Mouse (Mus musculus) liver, embryonic 13.5 days (tissue): ENCODE measurements around the gene Tfap4. TPM values are rescaled to one million over a fixed set of nuclear protein-coding genes. Genes with fewer than 3 reads are reported as not detected.
"Not testable (repeated sequence)": the region's sequence is repeated elsewhere in the genome, so short reads cannot be mapped to it uniquely, and the experiment has no call there.

Experiments
- ATAC-seq: fragments of 200-750 bp; cut with Nextera tagmentation; 2 replicates; pipeline ENCODE4 v1.8.0; 2017; ENCODE audit warnings: low read depth, mild to moderate bottlenecking, moderate number of reproducible peaks, moderate library complexity
- DNase-seq: peaks from one replicate; pipeline ENCODE4 v3.0.0; 2022
- H3K27ac ChIP-seq: fragments of 300-500 bp; sonication (generic); 2 replicates; pipeline ENCODE4 v1.5.1; 2015; ENCODE audit warnings: moderate library complexity, mild to moderate bottlenecking, inconsistent platforms
- H3K27me3 ChIP-seq: fragments of 300-500 bp; sonication (generic); 2 replicates; pipeline ENCODE4 v1.6.1; 2015; ENCODE audit warnings: mild to moderate bottlenecking, inconsistent platforms
- H3K36me3 ChIP-seq: fragments of 300-500 bp; sonication (generic); 2 replicates; pipeline ENCODE4 v1.6.1; 2015; ENCODE audit warnings: mild to moderate bottlenecking, inconsistent platforms
- H3K4me1 ChIP-seq: fragments of 300-500 bp; sonication (generic); replicated peaks from 2 replicates; pipeline ENCODE4 v1.6.1; 2015; ENCODE audit warnings: inconsistent platforms
- H3K4me2 ChIP-seq: fragments of 300-500 bp; sonication (generic); 2 replicates; pipeline ENCODE4 v1.6.1; 2015; ENCODE audit warnings: inconsistent platforms, mild to moderate bottlenecking, moderate library complexity
- H3K4me3 ChIP-seq: fragments of 300-500 bp; sonication (generic); replicated peaks from 2 replicates; pipeline ENCODE4 v1.5.1; 2015; ENCODE audit warnings: mild to moderate bottlenecking, inconsistent platforms
- H3K9ac ChIP-seq: fragments of 300-500 bp; sonication (generic); 2 replicates; pipeline ENCODE4 v1.6.1; 2015; ENCODE audit warnings: mild to moderate bottlenecking, inconsistent platforms
- H3K9me3 ChIP-seq: fragments of 300-500 bp; sonication (generic); replicated peaks from 2 replicates; pipeline ENCODE4 v1.6.1; 2016; ENCODE audit warnings: inconsistent platforms
- WGBS: fragments of 180-500 bp; shearing (Covaris S2); methylation state at CpG from one replicate; pipeline ENCODE4 v1.1.7; 2015; ENCODE audit not compliant: insufficient replicate concordance; 5-methylcytosine and 5-hydroxymethylcytosine counted together
- polyA plus RNA-seq: library from polyadenylated mRNA; unstranded; fragments of >200 nt; fragmentation: Nextera tagmentation; extraction: Ambion mirVana; gene quantifications from 2 replicates; pipeline ENCODE4 v1.2.1, GENCODE M21; 2015

Gene Tfap4
- polyA plus RNA-seq, 1 experiment from 2014 or later = 8.4 TPM

- no peak overlapping the region for H3K27ac ChIP-seq
- DNase-seq = no peak
- ATAC-seq = no peak
- H3K4me1 ChIP-seq = peaks cover 23% of the 10 kb centered on the region
- H3K27me3 ChIP-seq = no peaks in the 10 kb centered on the region
- WGBS = 38% methylated on average over 3 of the region's 3 CpGs
- H3K9me3 ChIP-seq = no peaks in the 10 kb centered on the region
- H3K4me3 ChIP-seq = no peak overlapping the region
- no peaks in the 10 kb centered on the region for H3K36me3 ChIP-seq
- no peak overlapping the region for H3K9ac ChIP-seq
- H3K4me2 ChIP-seq = no peak overlapping the region
Observed at GRCm38 (mm10) chr16:4537616-4538358, 21.9 kb downstream of the Tfap4 start.

DNA sequence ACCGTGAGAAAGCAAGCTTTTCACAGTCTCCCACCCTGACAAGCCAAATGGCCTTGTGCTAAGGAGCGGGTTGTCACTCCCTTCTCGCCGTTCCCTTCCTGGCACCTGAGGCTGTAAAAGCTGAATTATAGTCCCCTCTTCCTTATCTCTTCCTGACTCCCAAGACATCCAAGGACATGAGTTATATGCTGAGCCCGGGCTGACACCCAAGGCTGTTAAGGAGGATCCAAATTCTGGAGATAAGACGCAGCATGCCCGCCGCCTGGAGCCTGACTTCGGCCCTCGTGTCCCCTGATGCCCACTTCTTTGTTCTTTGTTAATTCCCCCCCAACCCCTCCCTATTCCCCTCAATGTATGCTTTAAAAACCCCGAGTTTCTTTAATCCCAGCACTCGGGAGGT lies 32.3 kb downstream of the Tfap4 start:
- not testable (repeated sequence) for H3K36me3 ChIP-seq, H3K27me3 ChIP-seq, H3K9ac ChIP-seq, H3K9me3 ChIP-seq, H3K4me2 ChIP-seq, DNase-seq, H3K4me1 ChIP-seq, ATAC-seq, H3K27ac ChIP-seq, H3K4me3 ChIP-seq
- WGBS = 75% methylated on average over 12 of the region's 12 CpGs

DNA sequence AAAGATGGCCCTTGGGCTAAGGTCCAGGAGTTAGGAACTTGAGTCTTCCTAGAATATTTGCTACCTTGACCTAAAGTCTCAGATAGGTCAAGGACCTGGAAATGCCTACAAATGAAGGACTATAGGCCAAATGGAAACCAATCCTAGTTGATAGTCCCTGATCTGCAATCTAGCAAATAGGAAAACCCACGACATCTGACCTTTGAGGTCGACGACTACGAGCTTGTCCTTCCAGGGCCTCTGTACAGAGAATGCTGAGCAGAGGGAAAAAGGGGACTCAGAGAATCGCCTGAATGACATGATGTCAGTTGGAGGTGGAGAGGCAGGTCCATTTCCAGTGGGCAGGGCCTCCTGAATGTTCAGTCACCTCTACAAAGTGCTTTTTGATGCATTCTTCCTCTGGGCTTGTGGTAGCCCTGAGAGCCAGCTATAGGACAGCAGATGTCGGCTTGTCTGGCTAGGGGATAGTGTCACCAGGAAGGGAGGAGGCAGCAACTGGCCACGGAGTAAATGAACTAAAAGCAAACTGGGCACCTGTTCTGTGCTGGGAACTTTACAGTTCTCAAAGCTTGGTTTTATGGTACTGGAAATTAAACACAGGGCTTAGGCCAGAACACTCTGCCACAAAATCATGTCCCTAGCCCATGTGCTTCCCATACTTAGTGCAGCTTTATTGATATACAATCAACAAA lies 36.2 kb downstream of the Tfap4 start:
- H3K9me3 ChIP-seq = no peaks in the 10 kb centered on the region
- no peaks in the 10 kb centered on the region for H3K27me3 ChIP-seq
- DNase-seq (no peak), ATAC-seq (no peak)
- H3K9ac ChIP-seq = no peak overlapping the region
- no peak overlapping the region for H3K4me3 ChIP-seq
- H3K4me2 ChIP-seq = no peak overlapping the region
- H3K36me3 ChIP-seq = no peaks in the 10 kb centered on the region
- 0 out of 2 replicates have a peak, but pooled peaks cover 5% of the 10 kb centered on the region for H3K4me1 ChIP-seq
- 50% methylated on average over 7 of the region's 7 CpGs for WGBS
- H3K27ac ChIP-seq = no peak overlapping the region

DNA sequence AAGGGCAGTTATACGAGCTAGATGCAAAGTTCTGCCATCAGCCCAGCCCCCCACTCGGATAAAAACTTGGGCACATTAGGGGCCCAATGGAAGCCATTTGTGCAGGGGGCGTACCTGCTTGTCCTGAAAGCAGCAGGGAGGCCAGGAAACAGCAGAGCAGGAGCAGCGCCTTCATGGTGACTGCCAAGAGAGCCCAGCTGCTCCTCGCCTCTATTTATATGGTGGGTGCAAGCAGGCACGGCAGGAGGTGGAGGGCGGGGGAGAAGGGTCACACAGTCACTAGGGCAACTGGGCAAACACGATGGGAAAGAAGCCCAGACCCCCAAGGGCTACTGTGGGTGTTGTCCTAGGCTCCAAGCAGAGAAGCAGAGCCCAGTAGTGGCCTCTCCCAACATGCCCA lies 36.8 kb downstream of the Tfap4 start:
- Histone ChIP-seq H3K27ac (no peak overlapping the region), H3K4me3 (no peak overlapping the region), H3K27me3 (no peaks in the 10 kb centered on the region), H3K9me3 (no peaks in the 10 kb centered on the region), H3K4me2 (no peak overlapping the region), H3K36me3 (no peaks in the 10 kb centered on the region), H3K9ac (no peak overlapping the region), H3K4me1 (0 out of 2 replicates have a peak, but pooled peaks cover 5% of the 10 kb centered on the region)
- ATAC-seq (no peak), DNase-seq (no peak)
- WGBS = 53% methylated on average over 8 of the region's 8 CpGs

DNA sequence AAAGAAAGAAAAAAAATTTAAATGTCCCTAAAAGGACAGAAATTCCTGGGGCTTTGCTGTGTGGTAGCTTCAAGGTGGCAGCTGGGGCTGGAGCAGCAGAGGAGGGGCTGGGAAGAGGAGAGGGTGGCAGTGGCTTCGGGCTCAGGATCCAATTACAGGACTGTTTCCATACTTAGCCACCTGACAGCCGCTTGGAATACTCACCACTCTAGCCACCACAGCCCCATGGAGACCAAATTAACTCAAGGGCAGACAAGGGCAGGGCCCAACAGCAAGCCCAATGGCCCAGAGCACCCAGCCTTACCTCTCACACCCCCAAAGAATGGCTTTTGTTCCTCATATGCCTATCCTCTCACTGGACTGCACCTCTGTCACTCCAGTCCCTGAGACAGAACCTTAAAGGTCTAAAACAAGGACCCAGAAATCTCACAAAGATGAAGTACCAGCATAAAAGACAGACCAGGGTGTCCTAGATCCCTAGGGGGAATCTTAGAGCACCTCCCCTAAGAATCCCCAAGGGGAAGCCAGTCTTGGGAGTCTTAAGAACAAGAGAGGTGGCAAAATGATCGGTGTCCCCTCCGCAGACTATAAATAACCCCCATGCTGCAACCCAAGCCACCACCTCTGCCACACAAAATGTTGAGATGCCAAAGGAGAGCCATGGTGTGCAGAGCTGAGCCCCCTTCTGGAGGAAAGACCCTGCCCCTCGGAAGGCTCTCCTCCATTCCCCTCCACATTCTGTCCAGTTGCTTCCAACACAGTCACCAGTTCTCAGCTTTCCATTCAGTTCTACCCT lies 37.7 kb downstream of the Tfap4 start:
- H3K4me2 ChIP-seq = no peak overlapping the region
- ATAC-seq = no peak
- no peaks in the 10 kb centered on the region for H3K36me3 ChIP-seq
- H3K4me1 ChIP-seq = 0 out of 2 replicates have a peak, but pooled peaks cover 5% of the 10 kb centered on the region
- no peak overlapping the region for H3K4me3 ChIP-seq
- no peak overlapping the region for H3K9ac ChIP-seq
- no peak for DNase-seq
- 73% methylated on average over 5 of the region's 5 CpGs for WGBS
- no peaks in the 10 kb centered on the region for H3K9me3 ChIP-seq
- H3K27me3 ChIP-seq = no peaks in the 10 kb centered on the region
- no peak overlapping the region for H3K27ac ChIP-seq

- Histone ChIP-seq H3K9me3 (no peaks in the 10 kb centered on the region), H3K9ac (no peak overlapping the region), H3K27me3 (no peaks in the 10 kb centered on the region), H3K4me2 (no peak overlapping the region), H3K4me3 (no peak overlapping the region), H3K4me1 (0 out of 2 replicates have a peak, but pooled peaks cover 5% of the 10 kb centered on the region), H3K27ac (no peak overlapping the region), H3K36me3 (no peaks in the 10 kb centered on the region)
- 39% methylated on average over 4 of the region's 4 CpGs for WGBS
- DNase-seq (no peak), ATAC-seq (no peak)
Observed at GRCm38 (mm10) chr16:4521074-4521667, 38.5 kb downstream of the Tfap4 start.

GRCm38 (mm10) chr16:4520673-4521072 lies 39.0 kb downstream of the Tfap4 start:
- H3K4me2 ChIP-seq = no peak overlapping the region
- no peaks in the 10 kb centered on the region for H3K27me3 ChIP-seq
- 63% methylated on average over 8 of the region's 8 CpGs for WGBS
- H3K9me3 ChIP-seq = no peaks in the 10 kb centered on the region
- no peak overlapping the region for H3K4me3 ChIP-seq
- H3K4me1 ChIP-seq = 0 out of 2 replicates have a peak, but pooled peaks cover 5% of the 10 kb centered on the region
- DNase-seq = no peak
- no peak overlapping the region for H3K27ac ChIP-seq
- no peak for ATAC-seq
- no peaks in the 10 kb centered on the region for H3K36me3 ChIP-seq
- no peak overlapping the region for H3K9ac ChIP-seq

- WGBS = 73% methylated on average over 2 of the region's 2 CpGs
Observed at GRCm38 (mm10) chr16:4519825-4520224, 39.8 kb downstream of the Tfap4 start.

GRCm38 (mm10) chr16:4519157-4519556 lies 40.5 kb downstream of the Tfap4 start:
- Histone ChIP-seq H3K4me1 (0 out of 2 replicates have a peak, but pooled peaks cover 9% of the 10 kb centered on the region), H3K36me3 (no peaks in the 10 kb centered on the region), H3K9ac (no peak overlapping the region), H3K27ac (no peak overlapping the region), H3K4me3 (no peak overlapping the region), H3K27me3 (no peaks in the 10 kb centered on the region), H3K4me2 (no peak overlapping the region), H3K9me3 (no peaks in the 10 kb centered on the region)
- no peak for ATAC-seq
- WGBS = 57% methylated on average over 4 of the region's 4 CpGs
- no peak for DNase-seq

More at GRCm38 (mm10) chr16:4519825-4520224, 39.8 kb downstream of the Tfap4 start:
- H3K4me1 ChIP-seq = 0 out of 2 replicates have a peak, but pooled peaks cover 6% of the 10 kb centered on the region
- DNase-seq = no peak
- H3K36me3 ChIP-seq = no peaks in the 10 kb centered on the region
- no peak overlapping the region for H3K9ac ChIP-seq
- no peak overlapping the region for H3K27ac ChIP-seq
- no peak for ATAC-seq
- no peaks in the 10 kb centered on the region for H3K27me3 ChIP-seq
- no peaks in the 10 kb centered on the region for H3K9me3 ChIP-seq
- no peak overlapping the region for H3K4me2 ChIP-seq
- no peak overlapping the region for H3K4me3 ChIP-seq

GRCm38 (mm10) chr16:4517906-4518305 lies 41.7 kb downstream of the Tfap4 start:
- Histone ChIP-seq H3K4me3 (no peak overlapping the region), H3K4me2 (no peak overlapping the region), H3K4me1 (peaks cover 9% of the 10 kb centered on the region; the same call in 1 of the 2 replicates), H3K9me3 (no peaks in the 10 kb centered on the region), H3K27ac (no peak overlapping the region), H3K36me3 (no peaks in the 10 kb centered on the region), H3K27me3 (no peaks in the 10 kb centered on the region), H3K9ac (no peak overlapping the region)
- DNase-seq (no peak), ATAC-seq (no peak)
- WGBS = 46% methylated on average over 2 of the region's 2 CpGs

GRCm38 (mm10) chr16:4514383-4514782 lies 45.3 kb downstream of the Tfap4 start:
- Histone ChIP-seq H3K36me3 (no peaks in the 10 kb centered on the region), H3K9ac (no peak overlapping the region), H3K9me3 (no peaks in the 10 kb centered on the region), H3K4me3 (no peak overlapping the region), H3K4me2 (no peak overlapping the region), H3K4me1 (peaks cover 9% of the 10 kb centered on the region; the same call in 1 of the 2 replicates), H3K27ac (no peak overlapping the region), H3K27me3 (no peaks in the 10 kb centered on the region)
- DNase-seq (no peak), ATAC-seq (no peak)
- WGBS = 66% methylated on average over 3 of the region's 3 CpGs
